Mouse (Mus musculus) forebrain, embryonic 13.5 days (tissue): ENCODE measurements around the gene Pdlim5. TPM values are rescaled to one million over a fixed set of nuclear protein-coding genes. Genes with fewer than 3 reads are reported as not detected.

Experiments
- ATAC-seq: fragments of 200-750 bp; cut with Nextera tagmentation; 2 replicates; pipeline ENCODE4 v1.8.0; 2017
- H3K27ac ChIP-seq: fragments of 300-500 bp; sonication (generic); 2 replicates; pipeline ENCODE4 v1.5.1; 2015; ENCODE audit warnings: inconsistent platforms, mild to moderate bottlenecking, moderate library complexity
- H3K27me3 ChIP-seq: fragments of 300-500 bp; sonication (generic); 2 replicates; pipeline ENCODE4 v1.6.1; 2015; ENCODE audit warnings: mild to moderate bottlenecking, inconsistent platforms
- H3K36me3 ChIP-seq: fragments of 300-500 bp; sonication (generic); 2 replicates; pipeline ENCODE4 v1.6.1; 2015; ENCODE audit warnings: mild to moderate bottlenecking, inconsistent platforms; ENCODE audit not compliant: poor library complexity, severe bottlenecking
- H3K4me1 ChIP-seq: fragments of 300-500 bp; sonication (generic); 2 replicates; pipeline ENCODE4 v1.6.1; 2015; ENCODE audit warnings: inconsistent platforms
- H3K4me2 ChIP-seq: fragments of 300-500 bp; sonication (generic); 2 replicates; pipeline ENCODE4 v1.6.1; 2015; ENCODE audit warnings: inconsistent platforms, mild to moderate bottlenecking, moderate library complexity
- H3K4me3 ChIP-seq: fragments of 300-500 bp; sonication (generic); 2 replicates; pipeline ENCODE4 v1.5.1; 2015; ENCODE audit warnings: mild to moderate bottlenecking, inconsistent platforms
- H3K9ac ChIP-seq: fragments of 300-500 bp; sonication (generic); 2 replicates; pipeline ENCODE4 v1.6.1; 2015; ENCODE audit warnings: mild to moderate bottlenecking, inconsistent platforms
- H3K9me3 ChIP-seq: fragments of 300-500 bp; sonication (generic); replicated peaks from 2 replicates; pipeline ENCODE4 v1.6.1; 2016; ENCODE audit warnings: inconsistent platforms
- WGBS: fragments of 180-500 bp; shearing (Covaris S2); methylation state at CpG from one replicate; pipeline ENCODE4 v1.1.7; 2015; 5-methylcytosine and 5-hydroxymethylcytosine counted together
- polyA plus RNA-seq: library from polyadenylated mRNA; unstranded; fragments of >200 nt; fragmentation: Nextera tagmentation; extraction: Ambion mirVana; gene quantifications from 2 replicates; pipeline ENCODE4 v1.2.1, GENCODE M21; 2015

Pdlim5 gene
- polyA plus RNA-seq, 1 experiment from 2014 or later: 8.7 TPM

- no peak overlapping the region for H3K4me3 ChIP-seq
- no peaks in the 10 kb centered on the region for H3K27me3 ChIP-seq
- H3K27ac ChIP-seq: no peak overlapping the region
- no peaks in the 10 kb centered on the region for H3K36me3 ChIP-seq
- H3K4me1 ChIP-seq: no peaks in the 10 kb centered on the region
- H3K9me3 ChIP-seq: no peaks in the 10 kb centered on the region
- no peak for ATAC-seq
- H3K9ac ChIP-seq: no peak overlapping the region
- no peak overlapping the region for H3K4me2 ChIP-seq
- 82% methylated on average over 3 of the region's 3 CpGs for WGBS
Observed at GRCm38 (mm10) chr3:142330425-142330824, 65.1 kb downstream of the Pdlim5 start.

- WGBS: 83% methylated on average over 6 of the region's 6 CpGs
- H3K9me3 ChIP-seq: no peaks in the 10 kb centered on the region
- H3K4me3 ChIP-seq: no peak overlapping the region
- no peaks in the 10 kb centered on the region for H3K27me3 ChIP-seq
- ATAC-seq: no peak
- no peaks in the 10 kb centered on the region for H3K4me1 ChIP-seq
- no peak overlapping the region for H3K27ac ChIP-seq
- H3K9ac ChIP-seq: no peak overlapping the region
- no peak overlapping the region for H3K4me2 ChIP-seq
- no peaks in the 10 kb centered on the region for H3K36me3 ChIP-seq
Observed at GRCm38 (mm10) chr3:142323592-142323991, 71.9 kb downstream of the Pdlim5 start.

- no peaks in the 10 kb centered on the region for H3K27me3 ChIP-seq
- H3K4me1 ChIP-seq: peaks cover 4% of the 10 kb centered on the region
- ATAC-seq: no peak
- H3K27ac ChIP-seq: no peak overlapping the region
- 72% methylated on average over 6 of the region's 6 CpGs for WGBS
- no peak overlapping the region for H3K9ac ChIP-seq
- H3K36me3 ChIP-seq: no peaks in the 10 kb centered on the region
- H3K9me3 ChIP-seq: no peaks in the 10 kb centered on the region
- no peak overlapping the region for H3K4me2 ChIP-seq
- no peak overlapping the region for H3K4me3 ChIP-seq
Observed at GRCm38 (mm10) chr3:142321930-142322329, 73.6 kb downstream of the Pdlim5 start.

GRCm38 (mm10) chr3:142318147-142318546, 77.3 kb downstream of the Pdlim5 start:
- no peaks in the 10 kb centered on the region for H3K27me3 ChIP-seq
- 9% methylated on average over 2 of the region's 2 CpGs for WGBS
- no peaks in the 10 kb centered on the region for H3K9me3 ChIP-seq
- no peak overlapping the region for H3K4me2 ChIP-seq
- no peaks in the 10 kb centered on the region for H3K36me3 ChIP-seq
- no peak overlapping the region for H3K4me3 ChIP-seq
- H3K9ac ChIP-seq: no peak overlapping the region
- H3K27ac ChIP-seq: no peak overlapping the region
- peak; percentile 96 for ATAC-seq
- peaks cover 9% of the 10 kb centered on the region for H3K4me1 ChIP-seq

GRCm38 (mm10) chr3:142316138-142316740, 79.3 kb downstream of the Pdlim5 start:
- no peaks in the 10 kb centered on the region for H3K9me3 ChIP-seq
- no peak for ATAC-seq
- peaks cover 15% of the 10 kb centered on the region for H3K4me1 ChIP-seq
- H3K27me3 ChIP-seq: no peaks in the 10 kb centered on the region
- H3K36me3 ChIP-seq: no peaks in the 10 kb centered on the region
- no peak overlapping the region for H3K9ac ChIP-seq
- H3K27ac ChIP-seq: no peak overlapping the region
- no peak overlapping the region for H3K4me2 ChIP-seq
- H3K4me3 ChIP-seq: no peak overlapping the region
- 46% methylated on average over 2 of the region's 2 CpGs for WGBS

GRCm38 (mm10) chr3:142311075-142311474, 84.4 kb downstream of the Pdlim5 start:
- Histone ChIP-seq H3K27me3 (no peaks in the 10 kb centered on the region), H3K4me1 (peaks cover 26% of the 10 kb centered on the region), H3K27ac (no peak overlapping the region), H3K36me3 (no peaks in the 10 kb centered on the region), H3K9ac (no peak overlapping the region), H3K4me3 (no peak overlapping the region), H3K9me3 (no peaks in the 10 kb centered on the region), H3K4me2 (no peak overlapping the region)
- peak; percentile 86 for ATAC-seq
- 19% methylated on average over 2 of the region's 2 CpGs for WGBS

GRCm38 (mm10) chr3:142310446-142310845, 85.0 kb downstream of the Pdlim5 start:
- Histone ChIP-seq H3K36me3 (no peaks in the 10 kb centered on the region), H3K9me3 (no peaks in the 10 kb centered on the region), H3K4me1 (peaks cover 25% of the 10 kb centered on the region), H3K9ac (no peak overlapping the region), H3K4me3 (no peak overlapping the region), H3K27ac (no peak overlapping the region), H3K4me2 (peak overlapping the region; percentile 24; the same call in 1 of the 2 replicates), H3K27me3 (no peaks in the 10 kb centered on the region)
- WGBS: 2% methylated on average over 2 of the region's 2 CpGs
- ATAC-seq: peak; percentile 90

DNA sequence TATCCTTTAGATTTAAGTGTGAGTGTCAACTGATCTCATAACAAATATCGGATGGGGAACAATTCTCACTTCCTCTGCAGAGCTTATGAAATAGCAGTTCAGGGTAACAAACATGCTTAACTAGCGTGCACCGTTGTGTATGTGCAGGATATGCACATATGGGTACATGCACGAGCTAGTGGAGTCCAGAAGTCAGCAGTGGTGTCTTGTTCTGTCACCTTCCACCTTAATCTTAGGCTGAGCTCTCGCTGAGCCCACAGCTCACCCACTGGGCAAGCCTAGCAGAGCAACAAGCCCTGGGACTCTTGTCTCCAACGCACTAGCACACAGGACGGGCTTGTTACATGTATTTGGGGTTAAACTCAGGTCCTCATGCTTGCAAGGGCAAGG, 100.2 kb downstream of the Pdlim5 start:
- WGBS: 84% methylated on average over 7 of the region's 7 CpGs

GRCm38 (mm10) chr3:142294616-142295286, 100.7 kb downstream of the Pdlim5 start:
- 24% methylated on average over 7 of the region's 7 CpGs for WGBS
- no peaks in the 10 kb centered on the region for H3K36me3 ChIP-seq
- no peak overlapping the region for H3K27ac ChIP-seq
- no peak overlapping the region for H3K4me3 ChIP-seq
- no peaks in the 10 kb centered on the region for H3K27me3 ChIP-seq
- H3K9me3 ChIP-seq: no peaks in the 10 kb centered on the region
- H3K9ac ChIP-seq: no peak overlapping the region
- no peak overlapping the region for H3K4me2 ChIP-seq
- no peaks in the 10 kb centered on the region for H3K4me1 ChIP-seq
- ATAC-seq: peak; percentile 93

More for the DNA sequence above, 100.2 kb downstream of the Pdlim5 start:
- Histone ChIP-seq H3K4me1 (no peaks in the 10 kb centered on the region), H3K9ac (no peak overlapping the region), H3K4me3 (no peak overlapping the region), H3K9me3 (no peaks in the 10 kb centered on the region), H3K36me3 (no peaks in the 10 kb centered on the region), H3K27ac (no peak overlapping the region), H3K4me2 (no peak overlapping the region), H3K27me3 (no peaks in the 10 kb centered on the region)
- ATAC-seq: peak; percentile 36

- WGBS: 87% methylated on average over 7 of the region's 7 CpGs
- Histone ChIP-seq H3K4me2 (no peak overlapping the region), H3K4me1 (no peaks in the 10 kb centered on the region), H3K27me3 (no peaks in the 10 kb centered on the region), H3K9me3 (no peaks in the 10 kb centered on the region), H3K27ac (no peak overlapping the region), H3K9ac (no peak overlapping the region), H3K4me3 (no peak overlapping the region), H3K36me3 (no peaks in the 10 kb centered on the region)
- no peak for ATAC-seq
Observed at GRCm38 (mm10) chr3:142293561-142293960, 101.9 kb downstream of the Pdlim5 start.

DNA sequence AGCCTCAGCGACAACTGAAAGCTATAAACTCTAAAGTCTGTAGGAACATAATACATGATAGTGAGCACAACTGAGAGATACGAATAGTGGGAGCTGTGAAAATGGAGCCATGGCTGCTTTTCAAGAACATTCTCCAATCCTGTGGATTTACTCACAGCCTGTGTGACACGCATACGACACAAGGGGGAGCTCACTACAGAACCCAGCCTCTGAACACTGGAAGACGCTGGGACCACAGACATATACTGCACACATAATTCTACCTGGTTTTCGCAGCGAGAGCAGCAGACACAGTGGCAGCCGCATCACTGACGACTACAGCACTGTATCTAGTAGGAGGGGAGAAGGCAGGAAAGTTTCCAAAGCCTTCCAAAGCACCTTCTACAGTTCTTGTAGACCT, 112.8 kb downstream of the Pdlim5 start:
- Histone ChIP-seq H3K27ac (no peak overlapping the region), H3K9me3 (no peaks in the 10 kb centered on the region), H3K27me3 (no peaks in the 10 kb centered on the region), H3K4me2 (peak overlapping the region; percentile 27), H3K4me1 (0 out of 2 replicates have a peak, but pooled peaks cover 5% of the 10 kb centered on the region), H3K36me3 (no peaks in the 10 kb centered on the region), H3K9ac (no peak overlapping the region), H3K4me3 (no peak overlapping the region)
- ATAC-seq: peak; percentile 89
- 44% methylated on average over 9 of the region's 9 CpGs for WGBS

- WGBS: 83% methylated on average over 7 of the region's 7 CpGs
Observed at GRCm38 (mm10) chr3:142281656-142282055, 113.8 kb downstream of the Pdlim5 start.

More at GRCm38 (mm10) chr3:142281656-142282055, 113.8 kb downstream of the Pdlim5 start:
- no peak overlapping the region for H3K9ac ChIP-seq
- no peaks in the 10 kb centered on the region for H3K36me3 ChIP-seq
- H3K4me2 ChIP-seq: no peak overlapping the region
- no peak for ATAC-seq
- no peak overlapping the region for H3K4me3 ChIP-seq
- H3K4me1 ChIP-seq: 0 out of 2 replicates have a peak, but pooled peaks cover 5% of the 10 kb centered on the region
- no peaks in the 10 kb centered on the region for H3K9me3 ChIP-seq
- H3K27ac ChIP-seq: no peak overlapping the region
- H3K27me3 ChIP-seq: no peaks in the 10 kb centered on the region
